Mouse (Mus musculus) layer of hippocampus, postnatal 10 days (tissue): ENCODE measurements at regions not wholly inside any gene's neighbourhood (a gene's known extent, or its start where the extent isn't known, plus 50 kb on each side); places are given as distances from the start of the nearest gene placed in this dataset.
A peak's percentile ranks its signal among the peaks of the same experiment; 100 is the strongest.

Experiments
- DNase-seq, 2 experiments: peaks; one replicate each; pipeline ENCODE4 v3.0.0; 2021; ENCODE audit warnings: low spot score in 2 of 2

DNA sequence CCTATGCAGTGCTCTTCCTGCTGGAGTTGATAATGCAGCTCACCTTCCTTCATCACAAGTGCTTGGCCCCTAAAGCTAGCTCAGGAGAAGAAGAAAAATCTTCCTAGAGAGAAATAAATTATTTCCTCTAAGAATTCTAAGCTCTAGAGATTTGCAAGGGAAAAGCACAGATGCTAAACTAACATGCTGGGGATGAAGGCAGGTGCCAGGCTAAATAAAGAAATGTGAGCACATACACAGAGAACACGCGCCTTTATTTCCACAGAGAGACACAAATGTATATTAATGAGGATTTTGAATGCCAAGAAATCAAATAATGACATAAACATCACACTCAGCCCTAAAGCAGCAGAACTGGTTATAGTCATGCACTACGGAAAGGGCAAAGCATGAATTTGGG lies 229.5 kb upstream of the Mamld1 start:
- no peak for DNase-seq

DNA sequence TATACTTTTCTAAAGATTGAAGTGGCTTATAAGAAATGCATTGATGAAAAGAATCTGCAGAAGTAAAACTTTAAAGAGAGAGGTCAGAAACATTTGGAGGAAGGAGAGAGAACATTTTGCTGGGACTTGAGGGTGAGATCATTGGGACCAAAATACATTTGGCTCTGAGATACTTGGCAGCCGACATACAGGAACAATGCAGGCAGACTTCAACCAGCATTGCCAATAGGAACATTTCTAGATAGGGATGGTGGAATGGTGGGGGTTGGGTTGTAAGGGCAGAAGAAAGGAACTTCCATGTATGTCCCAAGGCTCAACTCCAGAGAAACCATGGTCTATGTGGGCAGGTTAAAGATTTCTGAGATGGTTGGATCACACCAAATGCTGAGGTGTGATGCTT lies 232.3 kb upstream of the Mamld1 start:
- DNase-seq = no peak

DNA sequence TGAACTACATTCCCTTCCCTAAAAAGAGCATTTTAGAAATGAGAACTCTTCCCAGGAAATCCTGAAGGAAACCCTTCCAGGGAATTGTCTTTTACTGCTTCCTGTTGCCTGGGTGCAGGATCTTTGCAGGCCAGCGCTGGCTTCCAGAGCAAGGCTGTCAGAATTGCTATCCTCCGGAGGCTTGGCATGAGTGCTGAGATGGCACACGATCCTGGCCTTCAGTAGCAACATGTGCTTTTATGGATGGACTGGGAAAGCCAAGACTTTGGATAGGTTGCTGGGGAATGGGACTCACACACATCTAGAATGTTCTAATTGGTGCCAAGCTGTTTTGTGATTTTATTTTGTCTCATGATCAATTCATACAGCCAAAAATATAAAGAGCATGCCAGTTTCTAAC lies 233.4 kb upstream of the Mamld1 start:
- DNase-seq = peak; percentile 9 to 16

DNA sequence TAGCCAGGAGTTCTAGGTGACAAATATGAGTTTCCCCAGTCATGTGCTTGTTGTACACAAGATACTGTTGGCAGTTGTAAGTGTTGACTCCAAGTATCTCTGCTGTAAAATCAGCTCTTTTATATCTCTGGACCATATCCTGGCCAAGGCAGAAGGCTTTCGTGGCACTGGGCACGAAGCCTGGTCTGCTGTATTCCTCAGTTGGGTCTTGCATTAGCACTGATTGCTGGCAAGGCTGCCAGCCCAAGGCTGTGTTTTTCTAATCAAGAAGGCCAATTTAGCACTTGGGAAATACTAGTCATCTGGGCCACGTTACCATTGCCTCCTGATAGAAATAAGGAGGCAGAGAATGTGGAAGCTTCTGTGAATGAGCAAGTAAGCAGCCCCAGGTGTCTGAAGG lies 258.3 kb upstream of the Mamld1 start:
- no peak for DNase-seq

DNA sequence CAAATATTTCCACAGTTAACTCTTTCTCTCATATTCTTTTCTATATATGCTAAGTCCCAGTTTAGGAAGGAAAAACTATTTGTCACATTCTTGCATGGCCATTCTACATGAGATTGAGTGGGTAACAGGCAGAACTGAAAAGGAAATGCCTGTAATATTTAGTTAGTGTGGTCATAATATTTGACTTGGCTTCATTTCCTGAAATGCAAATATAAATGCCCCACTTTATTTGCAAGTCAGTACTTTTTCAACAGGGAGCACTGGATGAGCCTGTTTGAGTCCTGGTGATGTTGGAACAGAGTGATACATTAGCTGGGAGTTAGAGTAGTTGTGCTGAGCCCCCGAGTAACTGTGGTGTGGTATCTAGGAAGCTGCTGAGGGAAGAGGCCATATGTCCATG lies 285.9 kb upstream of the Tmem185a start:
- no peak for DNase-seq

DNA sequence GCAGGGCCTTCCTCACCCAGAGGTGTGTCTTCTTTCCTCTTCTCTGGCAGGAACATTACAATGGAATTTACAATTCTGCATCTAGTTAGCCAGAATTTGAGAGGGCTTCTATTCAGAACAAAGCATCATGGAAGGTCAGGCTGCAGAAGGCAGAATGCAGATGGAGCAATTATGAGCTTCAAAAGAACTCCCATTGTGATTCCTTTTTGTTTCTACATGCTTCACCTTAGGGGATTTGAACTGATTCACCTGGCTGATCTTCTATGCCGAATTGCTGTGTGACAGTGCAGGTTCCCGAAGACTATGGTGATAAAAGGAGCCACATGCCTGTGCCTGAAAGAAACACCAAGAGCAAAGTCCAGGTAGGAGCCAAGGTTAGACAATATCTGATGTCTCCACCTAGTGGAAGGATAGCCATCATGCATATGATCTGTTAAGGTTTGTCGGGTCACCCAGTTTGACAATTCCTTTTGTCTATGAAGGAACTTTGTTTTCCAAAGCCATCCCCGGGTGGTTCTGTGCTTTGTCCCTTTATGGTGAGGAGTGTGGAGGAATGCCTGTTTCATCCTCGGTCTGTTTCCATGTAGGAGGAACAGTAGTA lies 236.1 kb upstream of the Tmem185a start:
- DNase-seq = no peak

DNA sequence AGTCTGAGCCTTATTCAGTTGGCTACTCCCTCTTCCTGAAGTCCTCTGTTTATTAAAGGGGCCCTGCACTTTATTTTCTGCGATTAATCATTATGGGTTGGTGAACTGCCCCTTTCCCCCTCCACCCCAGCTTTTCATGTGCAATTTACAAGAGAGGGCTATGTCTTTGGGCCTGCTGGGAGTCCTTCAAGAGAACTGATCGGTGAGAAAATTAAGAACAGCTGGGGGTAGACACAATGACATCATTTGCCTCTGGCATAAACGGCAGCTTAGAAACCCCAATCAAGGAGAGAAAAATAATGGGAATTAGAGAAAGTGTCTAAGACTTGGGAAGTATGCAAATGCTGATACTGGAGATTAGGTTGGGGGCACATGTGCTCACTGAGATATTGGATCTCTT lies 205.2 kb upstream of the Tmem185a start:
- DNase-seq = no peak

DNA sequence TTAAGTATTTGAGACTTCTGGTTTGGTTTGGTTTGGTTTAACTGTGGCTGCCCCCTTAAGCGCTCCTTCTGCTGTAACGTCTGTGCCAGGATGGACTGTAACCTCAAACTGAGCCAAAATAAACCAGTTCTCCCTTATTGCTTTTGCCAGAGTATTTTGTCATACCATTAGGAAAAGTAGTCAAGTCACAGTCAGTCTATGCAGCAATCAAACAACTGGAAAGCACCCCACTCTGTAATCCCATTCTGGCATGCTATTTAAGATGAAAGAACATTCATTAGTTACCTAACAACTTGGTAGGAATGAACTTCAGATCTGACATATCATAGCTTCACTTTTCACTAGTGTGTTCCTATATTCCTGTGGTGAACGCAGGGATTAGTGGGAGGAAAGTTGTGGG lies 190.1 kb upstream of the Tmem185a start:
- no peak for DNase-seq
